Mouse (Mus musculus): ENCODE measurements at regions not wholly inside any gene's neighbourhood (a gene's known extent, or its start where the extent isn't known, plus 50 kb on each side); places are given as distances from the start of the nearest gene placed in this dataset.

DNA sequence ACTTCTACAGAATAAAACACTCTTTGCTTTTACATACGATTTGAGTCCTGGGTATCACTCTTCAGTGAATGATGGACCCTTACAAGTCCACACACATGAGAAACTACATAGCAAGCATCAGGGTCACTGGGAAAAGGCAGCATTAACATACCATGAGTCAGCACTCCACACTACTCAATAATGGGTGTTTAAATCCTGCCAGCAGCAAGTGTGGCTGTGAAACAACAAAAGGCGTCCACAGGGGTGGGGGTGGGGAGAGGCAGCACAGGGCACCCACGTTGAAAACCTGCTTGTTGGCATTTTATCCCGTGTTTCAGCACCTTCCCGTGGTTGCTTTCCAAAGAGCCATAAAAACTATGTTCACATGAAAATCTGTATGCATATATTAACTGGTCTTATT, 204.0 kb upstream of the Nabp1 start:
- ATAC-seq (ENCODE audit: low FRiP score, low TSS enrichment): no peak
- Histone ChIP-seq H3K4me2 (replicated peaks; ENCODE audit: low read depth, low read length) (no peak overlapping the region), H3K9me3 (ENCODE audit: control insufficient read depth, low read length) (no peaks in the 10 kb centered on the region), H3K9ac (ENCODE audit: low read depth, low read length) (no peak overlapping the region), H3K4me3 (ENCODE audit: low read length) (no peak overlapping the region), H3K4me1 (ENCODE audit: control insufficient read depth, insufficient read depth, low read length) (no peaks in the 10 kb centered on the region), H3K36me3 (ENCODE audit: control insufficient read depth, insufficient read depth, low read length) (no peaks in the 10 kb centered on the region), H3K27ac (ENCODE audit: low read depth, low read length) (no peak overlapping the region), H3K27me3 (ENCODE audit: control insufficient read depth, insufficient read depth, low read length) (no peaks in the 10 kb centered on the region)
- 90% methylated on average over 5 of the region's 5 CpGs for WGBS

- ATAC-seq (ENCODE audit: low FRiP score, low TSS enrichment): no peak
- Histone ChIP-seq H3K36me3 (ENCODE audit: control insufficient read depth, insufficient read depth, low read length) (no peaks in the 10 kb centered on the region), H3K9me3 (ENCODE audit: control insufficient read depth, low read length) (no peaks in the 10 kb centered on the region), H3K4me1 (ENCODE audit: control insufficient read depth, insufficient read depth, low read length) (no peaks in the 10 kb centered on the region), H3K4me2 (replicated peaks; ENCODE audit: low read depth, low read length) (no peak overlapping the region), H3K4me3 (ENCODE audit: low read length) (no peak overlapping the region), H3K27ac (ENCODE audit: low read depth, low read length) (no peak overlapping the region), H3K9ac (ENCODE audit: low read depth, low read length) (no peak overlapping the region), H3K27me3 (ENCODE audit: control insufficient read depth, insufficient read depth, low read length) (no peaks in the 10 kb centered on the region)
Measured at GRCm38 (mm10) chr1:51681872-51682271, 203.6 kb upstream of the Nabp1 start.

- no peaks in the 10 kb centered on the region for H3K4me1 ChIP-seq (ENCODE audit: control insufficient read depth, insufficient read depth, low read length)
- no peaks in the 10 kb centered on the region for H3K27me3 ChIP-seq (ENCODE audit: control insufficient read depth, insufficient read depth, low read length)
- H3K27ac ChIP-seq (ENCODE audit: low read depth, low read length): no peak overlapping the region
- H3K4me3 ChIP-seq (ENCODE audit: low read length): no peak overlapping the region
- 80% methylated on average over 6 of the region's 6 CpGs for WGBS
- no peak overlapping the region for H3K4me2 ChIP-seq (replicated peaks; ENCODE audit: low read depth, low read length)
- no peak overlapping the region for H3K9ac ChIP-seq (ENCODE audit: low read depth, low read length)
- no peaks in the 10 kb centered on the region for H3K9me3 ChIP-seq (ENCODE audit: control insufficient read depth, low read length)
- H3K36me3 ChIP-seq (ENCODE audit: control insufficient read depth, insufficient read depth, low read length): no peaks in the 10 kb centered on the region
- no peak for ATAC-seq (ENCODE audit: low FRiP score, low TSS enrichment)
Measured at GRCm38 (mm10) chr1:51680725-51681124, 202.5 kb upstream of the Nabp1 start.

DNA sequence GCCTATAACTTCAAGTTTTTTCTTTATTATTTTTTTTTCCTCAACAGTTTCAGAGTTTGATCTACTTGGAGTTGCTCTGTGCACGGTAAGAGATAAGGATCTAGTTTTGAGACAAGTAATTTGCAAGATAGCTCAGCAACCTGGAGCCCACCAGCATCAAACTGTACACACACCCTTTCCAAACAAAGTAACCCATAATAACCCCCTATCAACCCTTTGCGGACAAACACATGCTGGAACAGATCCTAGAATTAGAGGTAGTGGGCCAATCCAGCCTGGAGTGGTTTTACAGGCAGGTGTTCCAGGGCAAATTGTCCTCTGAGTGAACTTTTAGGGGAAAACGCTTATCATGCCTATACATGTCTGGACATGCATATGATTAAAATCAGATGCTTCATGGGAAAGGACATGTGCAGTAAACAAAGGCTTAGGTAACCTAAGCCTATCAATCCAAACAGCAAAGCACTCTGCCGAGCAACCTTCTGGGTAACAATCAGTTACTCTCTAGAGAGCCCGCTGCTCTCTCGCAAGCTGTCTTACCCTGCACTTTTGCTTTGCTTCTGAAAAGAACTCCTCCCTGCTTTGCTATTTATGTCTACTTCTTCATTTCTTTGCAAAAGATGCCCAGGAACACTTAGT, 200.2 kb upstream of the Nabp1 start:
- WGBS: 67% methylated on average over 6 of the region's 6 CpGs
- H3K27me3 ChIP-seq (ENCODE audit: control insufficient read depth, insufficient read depth, low read length): no peaks in the 10 kb centered on the region
- H3K4me2 ChIP-seq (replicated peaks; ENCODE audit: low read depth, low read length): no peak overlapping the region
- H3K9ac ChIP-seq (ENCODE audit: low read depth, low read length): no peak overlapping the region
- ATAC-seq (ENCODE audit: low FRiP score, low TSS enrichment): no peak
- H3K36me3 ChIP-seq (ENCODE audit: control insufficient read depth, insufficient read depth, low read length): no peaks in the 10 kb centered on the region
- H3K9me3 ChIP-seq (ENCODE audit: control insufficient read depth, low read length): no peaks in the 10 kb centered on the region
- no peak overlapping the region for H3K4me3 ChIP-seq (ENCODE audit: low read length)
- H3K27ac ChIP-seq (ENCODE audit: low read depth, low read length): no peak overlapping the region
- no peaks in the 10 kb centered on the region for H3K4me1 ChIP-seq (ENCODE audit: control insufficient read depth, insufficient read depth, low read length)

DNA sequence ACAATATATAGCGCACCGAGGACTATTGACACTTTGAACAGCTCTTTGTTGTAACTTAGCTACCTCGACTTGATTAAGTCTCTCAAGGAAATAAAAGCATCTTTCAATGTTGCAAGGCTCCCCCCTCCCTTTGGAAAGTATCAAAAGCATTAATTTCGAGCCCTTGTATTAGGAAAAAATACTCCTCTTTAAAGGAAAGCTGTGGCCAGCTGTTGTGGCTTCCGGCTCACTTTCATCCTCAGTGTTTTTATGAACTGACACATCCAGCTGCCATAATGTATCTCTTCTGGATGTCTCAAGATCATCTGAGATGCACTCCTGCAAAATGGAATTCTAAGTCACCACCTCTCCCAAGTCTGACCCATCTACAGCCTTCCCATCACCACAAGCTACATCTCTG, 199.6 kb upstream of the Nabp1 start:
- Histone ChIP-seq H3K4me3 (ENCODE audit: low read length) (no peak overlapping the region), H3K36me3 (ENCODE audit: control insufficient read depth, insufficient read depth, low read length) (no peaks in the 10 kb centered on the region), H3K4me2 (replicated peaks; ENCODE audit: low read depth, low read length) (no peak overlapping the region), H3K9me3 (ENCODE audit: control insufficient read depth, low read length) (no peaks in the 10 kb centered on the region), H3K27ac (ENCODE audit: low read depth, low read length) (no peak overlapping the region), H3K4me1 (ENCODE audit: control insufficient read depth, insufficient read depth, low read length) (no peaks in the 10 kb centered on the region), H3K9ac (ENCODE audit: low read depth, low read length) (no peak overlapping the region), H3K27me3 (ENCODE audit: control insufficient read depth, insufficient read depth, low read length) (no peaks in the 10 kb centered on the region)
- no peak for ATAC-seq (ENCODE audit: low FRiP score, low TSS enrichment)
- 54% methylated on average over 5 of the region's 5 CpGs for WGBS

DNA sequence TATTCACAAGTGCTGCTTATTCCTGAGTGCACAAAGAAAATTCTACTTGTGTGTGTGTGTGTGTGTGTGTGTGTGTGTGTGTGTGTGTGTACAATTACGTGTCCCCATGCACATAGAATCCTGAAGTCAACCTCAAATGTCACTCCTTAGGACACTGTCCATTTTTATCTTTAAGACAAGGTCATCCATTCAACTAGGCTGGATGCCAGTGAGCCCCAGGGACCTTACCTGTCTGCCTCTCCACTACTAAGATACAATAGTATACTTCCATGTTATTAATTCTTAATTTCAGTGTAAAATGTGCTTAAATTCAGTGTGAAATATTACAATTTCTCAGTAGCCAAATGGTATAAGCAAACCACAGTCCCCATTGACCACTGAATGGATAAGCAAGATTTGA, 193.5 kb upstream of the Nabp1 start:
- H3K4me2 ChIP-seq (replicated peaks; ENCODE audit: low read depth, low read length): no peak overlapping the region
- H3K9me3 ChIP-seq (ENCODE audit: control insufficient read depth, low read length): no peaks in the 10 kb centered on the region
- no peaks in the 10 kb centered on the region for H3K27me3 ChIP-seq (ENCODE audit: control insufficient read depth, insufficient read depth, low read length)
- WGBS: 70% methylated on average over 1 of the region's 1 CpGs
- H3K27ac ChIP-seq (ENCODE audit: low read depth, low read length): no peak overlapping the region
- H3K36me3 ChIP-seq (ENCODE audit: control insufficient read depth, insufficient read depth, low read length): no peaks in the 10 kb centered on the region
- ATAC-seq (ENCODE audit: low FRiP score, low TSS enrichment): no peak
- H3K9ac ChIP-seq (ENCODE audit: low read depth, low read length): no peak overlapping the region
- H3K4me3 ChIP-seq (ENCODE audit: low read length): no peak overlapping the region
- no peaks in the 10 kb centered on the region for H3K4me1 ChIP-seq (ENCODE audit: control insufficient read depth, insufficient read depth, low read length)

DNA sequence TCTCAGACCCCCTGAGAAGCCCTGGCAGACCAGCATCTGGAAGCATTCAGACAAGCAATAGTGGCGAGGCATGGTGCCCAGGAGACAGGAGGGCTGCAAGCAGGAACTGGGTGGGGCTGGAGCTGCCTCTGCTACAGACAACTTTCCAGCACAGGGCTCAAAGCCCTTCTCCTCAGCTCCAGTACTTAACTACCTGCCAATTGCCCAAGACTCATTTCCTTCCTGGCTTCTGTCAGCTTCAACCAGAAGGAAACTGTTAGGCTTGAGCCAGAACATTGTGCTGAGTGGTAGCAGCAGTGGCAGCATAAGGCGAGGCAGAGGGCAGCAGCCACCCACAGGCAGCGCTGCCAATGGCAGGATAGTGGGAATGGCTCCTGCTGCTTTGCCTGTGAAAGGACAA, 193.1 kb upstream of the Nabp1 start:
- ATAC-seq (ENCODE audit: low FRiP score, low TSS enrichment): no peak
- H3K4me2 ChIP-seq (replicated peaks; ENCODE audit: low read depth, low read length): no peak overlapping the region
- no peaks in the 10 kb centered on the region for H3K4me1 ChIP-seq (ENCODE audit: control insufficient read depth, insufficient read depth, low read length)
- 44% methylated on average over 3 of the region's 3 CpGs for WGBS
- no peak overlapping the region for H3K27ac ChIP-seq (ENCODE audit: low read depth, low read length)
- H3K36me3 ChIP-seq (ENCODE audit: control insufficient read depth, insufficient read depth, low read length): no peaks in the 10 kb centered on the region
- H3K9me3 ChIP-seq (ENCODE audit: control insufficient read depth, low read length): no peaks in the 10 kb centered on the region
- H3K27me3 ChIP-seq (ENCODE audit: control insufficient read depth, insufficient read depth, low read length): no peaks in the 10 kb centered on the region
- H3K4me3 ChIP-seq (ENCODE audit: low read length): no peak overlapping the region
- H3K9ac ChIP-seq (ENCODE audit: low read depth, low read length): no peak overlapping the region

DNA sequence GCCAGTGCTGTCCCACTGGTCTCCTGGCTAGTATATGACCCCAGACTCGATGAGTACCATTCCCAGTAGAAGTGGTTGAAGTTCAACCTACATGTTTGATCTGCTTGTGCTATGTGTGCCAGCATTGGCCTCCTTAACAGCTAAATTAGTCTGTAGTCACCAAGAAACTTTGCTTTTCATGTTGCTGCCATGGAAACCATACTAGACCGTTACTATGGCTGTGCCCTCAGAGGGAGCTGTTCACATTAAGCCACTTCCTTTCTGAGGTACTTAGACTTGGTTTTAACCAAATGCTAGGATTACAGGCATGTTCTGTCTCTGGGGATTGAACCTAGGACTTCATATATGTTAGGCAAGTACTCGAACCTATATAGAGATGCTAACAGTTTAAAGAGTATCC, 191.8 kb upstream of the Nabp1 start:
- H3K27ac ChIP-seq (ENCODE audit: low read depth, low read length): no peak overlapping the region
- H3K9ac ChIP-seq (ENCODE audit: low read depth, low read length): no peak overlapping the region
- no peaks in the 10 kb centered on the region for H3K27me3 ChIP-seq (ENCODE audit: control insufficient read depth, insufficient read depth, low read length)
- no peaks in the 10 kb centered on the region for H3K36me3 ChIP-seq (ENCODE audit: control insufficient read depth, insufficient read depth, low read length)
- H3K4me2 ChIP-seq (replicated peaks; ENCODE audit: low read depth, low read length): no peak overlapping the region
- ATAC-seq (ENCODE audit: low FRiP score, low TSS enrichment): no peak
- H3K4me3 ChIP-seq (ENCODE audit: low read length): no peak overlapping the region
- H3K9me3 ChIP-seq (ENCODE audit: control insufficient read depth, low read length): no peaks in the 10 kb centered on the region
- 78% methylated on average over 3 of the region's 3 CpGs for WGBS
- no peaks in the 10 kb centered on the region for H3K4me1 ChIP-seq (ENCODE audit: control insufficient read depth, insufficient read depth, low read length)

GRCm38 (mm10) chr1:51668881-51669280, 190.7 kb upstream of the Nabp1 start:
- Histone ChIP-seq H3K36me3 (ENCODE audit: control insufficient read depth, insufficient read depth, low read length) (no peaks in the 10 kb centered on the region), H3K27me3 (ENCODE audit: control insufficient read depth, insufficient read depth, low read length) (no peaks in the 10 kb centered on the region), H3K4me2 (replicated peaks; ENCODE audit: low read depth, low read length) (no peak overlapping the region), H3K27ac (ENCODE audit: low read depth, low read length) (no peak overlapping the region), H3K4me3 (ENCODE audit: low read length) (no peak overlapping the region), H3K4me1 (ENCODE audit: control insufficient read depth, insufficient read depth, low read length) (no peaks in the 10 kb centered on the region), H3K9ac (ENCODE audit: low read depth, low read length) (no peak overlapping the region), H3K9me3 (ENCODE audit: control insufficient read depth, low read length) (no peaks in the 10 kb centered on the region)
- ATAC-seq (ENCODE audit: low FRiP score, low TSS enrichment): no peak

- 95% methylated on average over 1 of the region's 1 CpGs for WGBS
- no peak overlapping the region for H3K27ac ChIP-seq (ENCODE audit: low read depth, low read length)
- no peak overlapping the region for H3K9ac ChIP-seq (ENCODE audit: low read depth, low read length)
- H3K9me3 ChIP-seq (ENCODE audit: control insufficient read depth, low read length): no peaks in the 10 kb centered on the region
- H3K36me3 ChIP-seq (ENCODE audit: control insufficient read depth, insufficient read depth, low read length): no peaks in the 10 kb centered on the region
- H3K27me3 ChIP-seq (ENCODE audit: control insufficient read depth, insufficient read depth, low read length): no peaks in the 10 kb centered on the region
- no peaks in the 10 kb centered on the region for H3K4me1 ChIP-seq (ENCODE audit: control insufficient read depth, insufficient read depth, low read length)
- no peak overlapping the region for H3K4me3 ChIP-seq (ENCODE audit: low read length)
- no peak overlapping the region for H3K4me2 ChIP-seq (replicated peaks; ENCODE audit: low read depth, low read length)
- ATAC-seq (ENCODE audit: low FRiP score, low TSS enrichment): no peak
Measured at GRCm38 (mm10) chr1:51660531-51660930, 182.3 kb upstream of the Nabp1 start.

All from kidney, embryonic 14.5 days (tissue).